Mouse (Mus musculus) embryonic facial prominence, embryonic 13.5 days (tissue): ENCODE data around the gene Reep3. TPM values are rescaled to one million over a fixed set of nuclear protein-coding genes. Genes with fewer than 3 reads are reported as not detected.

Experiments
- ATAC-seq: fragments of 200-750 bp; cut with Nextera tagmentation; 2 replicates; pipeline ENCODE4 v1.8.0; 2017; ENCODE audit warnings: low read depth; ENCODE audit not compliant: insufficient number of reproducible peaks, insufficient read depth, low FRiP score, low TSS enrichment
- H3K27ac ChIP-seq: fragments of 300-500 bp; sonication (generic); 2 replicates; pipeline ENCODE4 v1.5.1; 2015; ENCODE audit warnings: moderate library complexity, mild to moderate bottlenecking, inconsistent platforms
- H3K27me3 ChIP-seq: fragments of 300-500 bp; sonication (generic); 2 replicates; pipeline ENCODE4 v1.6.1; 2015; ENCODE audit warnings: mild to moderate bottlenecking, inconsistent platforms
- H3K36me3 ChIP-seq: fragments of 300-500 bp; sonication (generic); 2 replicates; pipeline ENCODE4 v1.6.1; 2015; ENCODE audit warnings: mild to moderate bottlenecking, inconsistent platforms
- H3K4me1 ChIP-seq: fragments of 300-500 bp; sonication (generic); 2 replicates; pipeline ENCODE4 v1.6.1; 2015; ENCODE audit warnings: inconsistent platforms
- H3K4me2 ChIP-seq: fragments of 300-500 bp; sonication (generic); 2 replicates; pipeline ENCODE4 v1.6.1; 2015; ENCODE audit warnings: moderate library complexity, mild to moderate bottlenecking, inconsistent platforms
- H3K4me3 ChIP-seq: fragments of 300-500 bp; sonication (generic); 2 replicates; pipeline ENCODE4 v1.5.1; 2015; ENCODE audit warnings: mild to moderate bottlenecking, inconsistent platforms
- H3K9ac ChIP-seq: fragments of 300-500 bp; sonication (generic); 2 replicates; pipeline ENCODE4 v1.6.1; 2015; ENCODE audit warnings: mild to moderate bottlenecking, inconsistent platforms
- H3K9me3 ChIP-seq: fragments of 300-500 bp; sonication (generic); 2 replicates; pipeline ENCODE4 v1.6.1; 2016; ENCODE audit warnings: inconsistent platforms
- WGBS: fragments of 180-500 bp; shearing (Covaris S2); methylation state at CpG from one replicate; pipeline ENCODE4 v1.1.7; 2015; ENCODE audit warnings: mixed read lengths; 5-methylcytosine and 5-hydroxymethylcytosine counted together
- polyA plus RNA-seq: library from polyadenylated mRNA; unstranded; fragments of >200 nt; fragmentation: Nextera tagmentation; extraction: Ambion mirVana; gene quantifications from 2 replicates; pipeline ENCODE4 v1.2.1, GENCODE M21; 2015

The Reep3 gene
- polyA plus RNA-seq, 1 experiment from 2014 or later = 46.3 TPM

DNA sequence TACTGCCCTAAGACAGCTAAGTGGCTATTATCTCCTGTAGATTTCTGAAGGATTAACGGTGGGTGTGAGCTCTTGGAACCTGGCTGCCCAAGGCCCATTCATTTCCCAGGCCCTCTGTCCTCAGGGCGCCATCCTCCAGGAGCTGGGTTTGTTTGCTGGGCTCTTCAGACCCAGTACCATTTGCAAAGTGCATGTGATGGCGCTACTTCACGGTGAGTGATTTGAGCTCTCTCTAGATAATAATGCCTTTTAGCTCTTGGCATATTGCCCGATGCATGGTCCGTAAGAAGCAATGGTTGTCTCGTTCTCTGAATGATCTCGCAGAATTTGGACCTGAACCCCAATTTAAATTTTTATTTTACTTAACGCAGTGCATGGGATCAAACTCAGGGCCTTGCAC lies 11.4 kb upstream of the Reep3 start:
- Histone ChIP-seq H3K9ac (no peak overlapping the region), H3K27ac (no peak overlapping the region), H3K9me3 (no peaks in the 10 kb centered on the region), H3K4me1 (peaks cover 83% of the 10 kb centered on the region), H3K27me3 (no peaks in the 10 kb centered on the region), H3K4me2 (no peak overlapping the region), H3K4me3 (no peak overlapping the region), H3K36me3 (no peaks in the 10 kb centered on the region)
- WGBS = 63% methylated on average over 9 of the region's 9 CpGs
- ATAC-seq = no peak

DNA sequence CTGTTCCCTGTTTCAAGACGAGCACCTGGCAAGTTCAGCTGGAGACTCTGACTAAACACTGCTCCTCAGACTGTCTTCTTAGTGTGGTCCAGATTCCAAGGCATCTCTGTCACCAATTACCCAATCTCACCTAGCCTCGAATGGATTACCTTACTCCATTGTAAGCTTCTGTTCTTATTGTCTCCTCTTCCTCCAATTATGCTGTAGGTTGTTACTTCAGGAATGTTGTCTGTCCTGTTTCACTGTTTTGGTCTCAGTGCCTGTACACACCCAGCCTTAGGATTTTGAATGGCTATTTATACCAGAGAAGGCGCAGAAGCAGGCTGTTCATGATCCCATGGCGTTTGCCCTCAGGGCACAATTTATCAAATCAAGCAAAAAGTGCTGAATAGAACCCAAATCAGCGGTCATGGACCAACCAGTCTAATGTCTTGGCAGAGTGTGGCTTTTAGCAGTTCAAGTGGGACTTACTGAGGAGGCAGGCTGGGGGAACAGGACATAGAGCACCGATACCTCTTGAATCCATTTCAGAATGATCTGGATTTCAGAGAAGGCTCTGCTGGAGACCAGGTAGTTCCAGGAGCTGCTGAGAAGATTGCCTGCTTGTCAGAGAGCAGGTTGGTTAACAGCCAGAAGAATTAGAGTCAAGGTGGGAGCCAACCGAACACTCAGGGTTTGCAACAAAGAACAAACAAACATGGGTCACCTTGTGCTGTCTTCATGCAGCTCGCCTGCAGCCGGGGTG lies 10.4 kb upstream of the Reep3 start:
- Histone ChIP-seq H3K4me2 (peak overlapping the region; percentile 23; the same call in 1 of the 2 replicates), H3K27me3 (no peaks in the 10 kb centered on the region), H3K4me1 (peaks cover 90% of the 10 kb centered on the region), H3K27ac (peak overlapping the region; percentile 40; the same call in 1 of the 2 replicates), H3K36me3 (no peaks in the 10 kb centered on the region), H3K9me3 (no peaks in the 10 kb centered on the region), H3K9ac (no peak overlapping the region), H3K4me3 (no peak overlapping the region)
- no peak for ATAC-seq
- 62% methylated on average over 9 of the region's 9 CpGs for WGBS

DNA sequence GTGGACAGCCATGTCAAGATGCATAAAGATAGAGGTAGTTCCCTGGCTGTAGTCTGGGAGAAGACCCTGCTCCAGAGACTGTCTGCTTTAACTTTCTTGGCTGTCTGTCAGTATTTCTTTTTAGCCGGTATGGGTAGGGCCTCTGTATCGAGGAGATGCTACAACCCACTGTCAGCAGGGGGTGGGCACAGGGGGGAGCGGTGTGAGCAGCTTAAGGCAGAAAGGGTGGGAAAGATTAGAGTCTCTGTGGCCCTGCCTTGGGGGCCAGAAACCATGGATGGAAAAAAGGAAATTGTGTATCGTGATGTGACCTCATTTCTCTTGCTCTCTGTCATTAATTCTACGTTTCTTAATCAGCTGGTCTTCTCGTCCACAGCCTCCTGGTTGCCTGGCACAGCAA lies 9.7 kb upstream of the Reep3 start:
- no peak overlapping the region for H3K27ac ChIP-seq
- WGBS = 56% methylated on average over 6 of the region's 6 CpGs
- peaks cover 87% of the 10 kb centered on the region for H3K4me1 ChIP-seq
- H3K4me3 ChIP-seq = no peak overlapping the region
- H3K4me2 ChIP-seq = peak overlapping the region; percentile 23; the same call in 1 of the 2 replicates
- H3K36me3 ChIP-seq = 0 out of 2 replicates have a peak, but pooled peaks cover 3% of the 10 kb centered on the region
- no peaks in the 10 kb centered on the region for H3K27me3 ChIP-seq
- H3K9ac ChIP-seq = no peak overlapping the region
- H3K9me3 ChIP-seq = no peaks in the 10 kb centered on the region
- ATAC-seq = no peak

DNA sequence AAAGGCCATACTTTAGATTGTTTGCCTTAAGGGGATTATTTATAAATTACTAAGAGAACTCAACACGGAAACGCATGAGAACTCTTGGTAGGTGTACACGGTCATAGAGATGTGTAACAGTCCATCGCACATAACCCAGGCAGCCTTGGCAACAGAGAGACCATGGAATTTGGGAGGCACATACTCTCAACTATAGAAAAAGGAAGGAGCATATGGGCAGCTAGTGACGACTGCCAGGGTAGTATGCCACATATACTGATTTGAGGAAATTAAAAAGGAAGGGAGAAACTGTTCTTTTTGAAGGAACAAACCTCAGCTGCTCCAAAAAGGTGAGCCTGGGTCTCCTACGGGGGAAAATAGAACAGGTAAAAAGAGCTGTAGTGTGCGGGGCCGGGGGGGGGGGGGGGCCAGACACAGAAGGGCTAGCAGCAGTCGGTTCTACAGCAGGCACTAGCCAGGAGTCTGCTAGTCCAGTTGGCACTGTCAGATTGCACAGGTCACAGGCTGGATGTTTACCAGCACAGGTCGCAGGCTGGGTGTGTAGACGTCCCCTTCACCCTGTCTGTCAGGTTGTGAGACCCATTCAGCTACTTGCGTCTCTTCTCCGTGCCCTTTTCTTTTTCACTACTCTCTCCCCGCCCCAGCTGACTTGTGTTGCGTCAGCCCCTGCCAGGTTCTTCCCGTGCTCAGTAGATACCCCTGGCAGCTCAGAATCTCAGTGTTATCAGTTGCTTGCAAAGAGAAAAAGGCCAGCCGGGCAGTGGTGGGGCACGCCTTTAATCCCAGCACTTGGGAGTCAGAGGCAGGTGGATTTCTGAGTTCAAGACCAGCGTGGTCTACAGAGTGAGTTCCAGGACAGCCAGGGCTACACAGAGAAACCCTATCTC lies 8.8 kb upstream of the Reep3 start:
- Histone ChIP-seq H3K9me3 (no peaks in the 10 kb centered on the region), H3K9ac (no peak overlapping the region; the same call in 1 of the 2 replicates), H3K27me3 (no peaks in the 10 kb centered on the region), H3K4me1 (peaks cover 85% of the 10 kb centered on the region), H3K36me3 (0 out of 2 replicates have a peak, but pooled peaks cover 3% of the 10 kb centered on the region), H3K4me3 (no peak overlapping the region), H3K27ac (no peak overlapping the region), H3K4me2 (no peak overlapping the region)
- ATAC-seq = no peak
- WGBS = 72% methylated on average over 19 of the region's 19 CpGs

DNA sequence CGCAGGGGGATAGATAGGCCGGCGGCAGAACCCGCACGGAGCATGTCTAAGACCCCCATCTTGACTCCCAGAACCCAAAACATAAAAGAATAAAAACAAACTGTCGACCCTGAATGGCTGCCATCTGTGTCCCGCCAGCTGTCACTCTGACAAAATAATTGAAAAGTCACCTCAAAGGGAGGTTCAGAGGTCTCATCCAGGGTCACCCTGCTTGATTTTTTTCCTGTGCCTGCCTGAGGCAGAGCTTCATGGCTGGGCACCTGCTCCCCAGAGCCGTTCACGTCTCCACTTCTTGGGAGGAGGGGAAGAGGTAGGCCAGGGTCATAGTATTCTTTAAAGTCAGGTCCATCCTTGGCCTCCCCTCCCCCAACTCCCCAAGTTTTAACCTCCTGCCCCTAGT lies 7.8 kb upstream of the Reep3 start:
- Histone ChIP-seq H3K27me3 (no peaks in the 10 kb centered on the region), H3K9me3 (no peaks in the 10 kb centered on the region), H3K27ac (no peak overlapping the region), H3K4me2 (no peak overlapping the region), H3K4me1 (peaks cover 86% of the 10 kb centered on the region), H3K4me3 (no peak overlapping the region), H3K9ac (no peak overlapping the region), H3K36me3 (0 out of 2 replicates have a peak, but pooled peaks cover 3% of the 10 kb centered on the region)
- WGBS = 16% methylated on average over 9 of the region's 9 CpGs
- ATAC-seq = no peak

DNA sequence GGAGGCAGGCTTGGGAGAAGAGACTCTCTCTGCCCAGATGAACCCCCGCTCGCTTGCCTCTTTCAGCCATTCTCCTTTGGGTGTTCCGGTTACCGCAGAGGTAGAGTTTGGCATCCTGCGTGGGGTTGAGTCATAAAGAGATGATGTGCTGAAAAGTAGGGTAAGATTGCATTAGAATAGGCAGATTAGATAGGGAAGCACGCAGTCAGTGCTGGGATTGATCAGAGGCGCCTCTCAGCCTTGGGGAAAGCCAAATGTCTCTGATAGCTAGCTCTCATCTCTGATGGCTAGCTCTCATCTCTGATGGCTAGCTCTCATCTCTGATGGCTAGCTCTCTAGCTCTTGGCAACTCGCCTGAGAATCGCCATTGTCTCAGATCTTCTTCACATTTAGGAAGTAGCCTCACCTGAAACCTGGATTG lies 4.1 kb upstream of the Reep3 start:
- Histone ChIP-seq H3K4me2 (no peak overlapping the region), H3K4me3 (no peak overlapping the region), H3K9ac (no peak overlapping the region), H3K27ac (no peak overlapping the region), H3K27me3 (no peaks in the 10 kb centered on the region), H3K36me3 (0 out of 2 replicates have a peak, but pooled peaks cover 3% of the 10 kb centered on the region), H3K9me3 (no peaks in the 10 kb centered on the region), H3K4me1 (peaks cover 77% of the 10 kb centered on the region)
- 69% methylated on average over 9 of the region's 9 CpGs for WGBS
- ATAC-seq = no peak

DNA sequence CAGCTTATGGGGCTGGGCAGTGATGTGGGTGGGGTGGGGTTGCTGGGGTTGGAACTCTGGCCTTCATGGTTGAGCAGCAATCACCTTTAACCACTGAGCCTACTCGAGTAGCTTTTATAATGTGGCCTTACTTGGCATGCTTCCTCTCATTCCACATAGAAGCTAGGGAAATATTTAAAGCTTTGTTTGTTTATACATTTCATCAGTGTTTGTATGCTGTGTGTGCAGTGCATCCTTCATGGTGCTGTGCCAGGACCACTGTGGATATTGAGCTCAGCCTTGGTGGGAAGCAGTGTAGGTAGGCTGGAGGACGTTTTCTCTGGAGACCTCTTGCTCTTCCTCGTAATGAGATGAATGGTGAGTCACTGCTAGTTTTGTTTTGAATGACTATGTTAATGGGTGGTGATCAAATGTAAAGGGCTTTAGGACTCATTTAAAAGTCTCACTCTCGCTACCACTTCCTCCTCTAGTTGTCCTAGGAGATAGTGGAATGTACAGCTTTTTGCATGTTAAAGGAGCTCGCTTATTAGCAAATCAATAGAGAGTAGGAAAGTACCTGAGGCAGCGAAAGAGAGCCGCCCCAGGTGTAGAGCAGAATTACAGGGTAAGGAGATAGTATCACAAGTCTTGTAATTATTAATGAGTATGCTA lies 3.4 kb upstream of the Reep3 start:
- Histone ChIP-seq H3K4me2 (no peak overlapping the region), H3K4me3 (no peak overlapping the region), H3K9me3 (no peaks in the 10 kb centered on the region), H3K27ac (no peak overlapping the region), H3K9ac (no peak overlapping the region), H3K36me3 (0 out of 2 replicates have a peak, but pooled peaks cover 3% of the 10 kb centered on the region), H3K27me3 (no peaks in the 10 kb centered on the region), H3K4me1 (peaks cover 70% of the 10 kb centered on the region)
- WGBS = 52% methylated on average over 7 of the region's 7 CpGs
- no peak for ATAC-seq

DNA sequence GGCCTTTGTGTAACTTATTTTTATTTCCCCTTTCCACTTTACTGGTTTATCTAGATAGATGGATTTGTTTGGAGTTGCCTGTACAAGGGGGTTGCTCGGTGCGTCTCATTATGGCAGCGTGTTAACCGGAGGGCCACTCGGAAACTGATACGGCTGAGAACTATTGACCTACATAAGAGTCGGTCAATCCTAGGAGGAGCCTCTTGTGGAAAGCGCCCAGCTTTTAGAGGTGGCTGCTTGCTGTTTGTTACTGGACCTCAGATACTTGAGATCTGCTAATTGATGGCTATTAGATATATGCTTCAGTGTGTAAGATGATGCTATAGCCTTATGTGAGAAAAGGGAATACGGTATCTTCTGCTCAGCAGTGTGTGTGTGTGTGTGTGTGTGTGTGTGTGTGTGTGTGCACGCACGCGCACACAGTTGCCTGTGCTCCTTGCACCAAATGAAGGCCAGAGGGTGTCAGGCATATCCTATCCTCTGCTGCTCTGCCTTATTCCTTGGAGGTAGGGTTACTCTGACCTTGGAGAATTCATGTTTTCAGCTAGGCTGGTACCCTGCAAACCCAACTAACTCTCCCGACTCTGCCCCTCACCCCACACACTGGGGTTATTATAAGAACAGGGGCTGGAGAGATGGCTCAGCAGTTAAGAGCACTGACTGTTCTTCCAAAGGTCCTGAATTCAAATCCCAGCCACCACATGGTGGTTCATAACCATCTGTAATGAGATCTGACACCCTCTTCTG lies 2.6 kb upstream of the Reep3 start:
- Histone ChIP-seq H3K36me3 (0 out of 2 replicates have a peak, but pooled peaks cover 3% of the 10 kb centered on the region), H3K27ac (no peak overlapping the region), H3K9me3 (no peaks in the 10 kb centered on the region), H3K4me1 (peaks cover 62% of the 10 kb centered on the region), H3K9ac (no peak overlapping the region), H3K4me2 (peak overlapping the region; percentile 76), H3K27me3 (no peaks in the 10 kb centered on the region), H3K4me3 (no peak overlapping the region)
- 39% methylated on average over 13 of the region's 13 CpGs for WGBS
- no peak for ATAC-seq

DNA sequence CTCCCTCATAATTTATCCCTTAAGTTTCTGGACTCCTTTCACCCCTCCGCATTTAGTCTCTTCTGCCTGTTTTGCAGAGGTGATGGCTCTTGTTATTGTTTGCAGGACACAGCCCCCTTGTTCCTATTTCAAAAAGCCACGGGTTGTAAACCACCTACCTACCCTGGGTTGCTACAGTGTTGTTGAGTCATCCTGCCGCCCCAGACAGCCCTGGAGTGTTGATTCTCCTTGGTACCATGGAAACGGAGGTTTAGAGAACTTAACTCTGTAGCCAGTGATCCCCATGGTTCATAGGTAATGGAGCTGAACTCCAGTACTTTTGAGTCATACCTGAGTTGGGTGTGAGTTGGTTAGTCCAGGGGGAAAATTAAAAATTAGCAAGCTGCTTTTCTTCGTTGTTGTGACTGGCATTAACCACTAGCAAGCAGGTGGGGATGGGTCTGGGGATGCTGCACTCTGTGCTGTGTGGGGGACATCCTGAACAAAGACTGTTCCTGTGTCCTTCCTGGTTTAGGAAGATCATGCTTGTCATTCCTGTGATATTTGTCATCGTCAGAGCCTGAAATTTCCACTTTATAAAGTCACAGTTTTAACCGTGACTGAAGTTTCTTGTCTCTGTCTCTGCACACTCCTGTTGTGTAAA lies 1.8 kb upstream of the Reep3 start:
- Histone ChIP-seq H3K36me3 (0 out of 2 replicates have a peak, but pooled peaks cover 3% of the 10 kb centered on the region), H3K27me3 (no peaks in the 10 kb centered on the region), H3K4me2 (peak overlapping the region; percentile 76), H3K9ac (peak overlapping the region; percentile 59), H3K27ac (no peak overlapping the region), H3K4me3 (peak overlapping the region; percentile 88), H3K9me3 (no peaks in the 10 kb centered on the region), H3K4me1 (peaks cover 54% of the 10 kb centered on the region)
- ATAC-seq = no peak
- 17% methylated on average over 7 of the region's 7 CpGs for whole genome bisulfite sequencing

DNA sequence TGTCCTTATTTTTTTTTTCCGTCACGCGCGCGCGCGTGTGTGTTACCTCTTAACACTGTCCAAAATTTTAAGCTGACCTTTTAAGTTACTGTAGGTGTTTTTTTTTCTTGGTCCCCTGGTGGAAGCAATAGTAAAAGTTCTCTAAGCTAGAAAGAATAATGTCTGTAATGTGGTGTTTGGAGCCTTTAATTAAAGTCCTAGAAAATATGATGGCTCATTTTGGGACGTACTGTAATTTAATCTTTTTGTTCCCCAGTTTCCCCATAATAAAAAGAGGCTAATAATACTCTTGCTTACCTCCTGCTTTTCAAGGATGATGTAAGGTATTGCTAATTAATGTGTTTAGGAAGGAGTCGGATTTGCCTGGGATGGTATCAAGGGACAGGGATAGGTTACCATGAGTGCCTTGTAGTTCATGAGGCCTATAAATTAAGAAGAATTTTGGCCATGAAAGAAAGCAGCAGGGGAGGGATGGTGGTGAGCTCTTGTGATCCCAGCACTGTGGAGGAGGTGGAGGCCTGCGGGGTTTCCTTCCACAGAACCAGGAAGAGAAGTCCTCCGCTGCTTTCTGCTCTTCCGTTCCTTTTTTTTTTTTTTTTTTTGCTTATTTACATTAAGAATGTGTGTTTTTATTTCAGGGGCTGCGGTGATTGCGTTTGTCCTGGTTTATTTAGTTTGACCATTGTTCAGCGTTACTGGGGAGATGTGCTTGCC lies 849 bp upstream of the Reep3 start:
- H3K4me2 ChIP-seq = peak overlapping the region; percentile 76
- H3K9me3 ChIP-seq = no peaks in the 10 kb centered on the region
- H3K4me1 ChIP-seq = peaks cover 45% of the 10 kb centered on the region
- ATAC-seq = no peak
- H3K27ac ChIP-seq = peak overlapping the region; percentile 99
- H3K4me3 ChIP-seq = peak overlapping the region; percentile 88
- H3K27me3 ChIP-seq = no peaks in the 10 kb centered on the region
- H3K9ac ChIP-seq = peak overlapping the region; percentile 99
- WGBS = under 1% methylated on average over 15 of the region's 15 CpGs
- 0 out of 2 replicates have a peak, but pooled peaks cover 3% of the 10 kb centered on the region for H3K36me3 ChIP-seq
